Mouse (Mus musculus) limb, embryonic 14.5 days (tissue): ENCODE measurements around the gene Ddx23. TPM values are rescaled to one million over a fixed set of nuclear protein-coding genes. Genes with fewer than 3 reads are reported as not detected.

Experiments used
- ATAC-seq: fragments of 200-750 bp; cut with Nextera tagmentation; 2 replicates; pipeline ENCODE4 v1.8.0; 2017; ENCODE audit warnings: low read depth, moderate number of reproducible peaks, moderate TSS enrichment; ENCODE audit not compliant: low FRiP score
- DNase-seq: peaks from one replicate; pipeline ENCODE4 v3.0.0-alpha.2; 2015; ENCODE audit warnings: low spot score
- H3K27ac ChIP-seq: fragments of 300-500 bp; sonication (generic); replicated peaks from 2 replicates; pipeline ENCODE4 v1.5.1; 2014; ENCODE audit warnings: low read depth, mild to moderate bottlenecking, low read length, moderate library complexity, mixed read lengths
- H3K27me3 ChIP-seq: fragments of 300-500 bp; sonication (generic); 2 replicates; pipeline ENCODE4 v1.6.1; 2014; ENCODE audit warnings: low read length, mixed read lengths; ENCODE audit not compliant: control insufficient read depth, insufficient read depth
- H3K36me3 ChIP-seq: fragments of 300-500 bp; sonication (generic); 2 replicates; pipeline ENCODE4 v1.6.1; 2014; ENCODE audit warnings: mild to moderate bottlenecking, low read length, moderate library complexity, mixed read lengths; ENCODE audit not compliant: control insufficient read depth, insufficient read depth
- H3K4me1 ChIP-seq: fragments of 300-500 bp; sonication (generic); 2 replicates; pipeline ENCODE4 v1.6.1; 2014; ENCODE audit warnings: antibody characterized with exemption, low read length, mixed read lengths; ENCODE audit not compliant: control insufficient read depth, insufficient read depth
- H3K4me2 ChIP-seq: fragments of 300-500 bp; sonication (generic); replicated peaks from 2 replicates; pipeline ENCODE4 v1.6.1; 2014; ENCODE audit warnings: low read depth, mild to moderate bottlenecking, low read length, moderate library complexity; ENCODE audit not compliant: severe bottlenecking
- H3K4me3 ChIP-seq: fragments of 300-500 bp; sonication (generic); replicated peaks from 2 replicates; pipeline ENCODE4 v1.5.1; 2014; ENCODE audit warnings: low read length
- H3K9ac ChIP-seq: fragments of 300-500 bp; sonication (generic); 2 replicates; pipeline ENCODE4 v1.6.1; 2014; ENCODE audit warnings: mild to moderate bottlenecking, low read depth, low read length, moderate library complexity; ENCODE audit not compliant: severe bottlenecking
- H3K9me3 ChIP-seq: fragments of 300-500 bp; sonication (generic); 2 replicates; pipeline ENCODE4 v1.6.1; 2016; ENCODE audit warnings: low read length; ENCODE audit not compliant: control insufficient read depth
- POLR2A ChIP-seq: fragments of 200-500 bp; IDR thresholded peaks from 2 replicates; pipeline ENCODE4 v1.8.0; 2012; ENCODE audit warnings: inconsistent platforms, mild to moderate bottlenecking, moderate library complexity, borderline replicate concordance; ENCODE audit not compliant: insufficient read depth, insufficient read length; ENCODE audit errors: extremely low read depth
- WGBS: fragments of 180-500 bp; shearing (Covaris S2); extraction: QIAGEN DNeasy Blood & Tissue Kit; methylation state at CpG from one replicate; pipeline ENCODE4 v1.1.7; 2014; 5-methylcytosine and 5-hydroxymethylcytosine counted together
- polyA plus RNA-seq, 2 experiments: library from polyadenylated mRNA; depleted of rRNA in 1 of 2; stranded (reverse) in 1 of 2; unstranded in 1 of 2; fragments of >200 nt; fragmentation: Nextera tagmentation in 1 of 2; extraction: Ambion mirVana in 1 of 2; gene quantifications; 2 replicates each; pipeline versions ENCODE4 v1.2.1 to v1.2.3; 2012 to 2014

Ddx23 gene
- polyA plus RNA-seq, 2 experiments = 22.6 to 54.0 TPM

- peak; percentile 70 for DNase-seq
- Histone ChIP-seq H3K27me3 (no peaks in the 10 kb centered on the region), H3K36me3 (no peaks in the 10 kb centered on the region), H3K4me1 (peaks cover 11% of the 10 kb centered on the region; the same call in 1 of the 2 replicates), H3K9me3 (no peaks in the 10 kb centered on the region), H3K4me3 (0 out of 2 replicates have a peak overlapping the region, but pooled peaks have one; percentile 0), H3K4me2 (peak overlapping the region; percentile 30), H3K27ac (no peak overlapping the region), H3K9ac (no peak overlapping the region)
- no peak for TF ChIP-seq POLR2A
- peak; percentile 71; the same call in 1 of the 2 replicates for ATAC-seq
- WGBS = under 1% methylated on average over 12 of the region's 12 CpGs
Observed at GRCm38 (mm10) chr15:98617176-98617537, 45.5 kb downstream of the Ddx23 start.

DNA sequence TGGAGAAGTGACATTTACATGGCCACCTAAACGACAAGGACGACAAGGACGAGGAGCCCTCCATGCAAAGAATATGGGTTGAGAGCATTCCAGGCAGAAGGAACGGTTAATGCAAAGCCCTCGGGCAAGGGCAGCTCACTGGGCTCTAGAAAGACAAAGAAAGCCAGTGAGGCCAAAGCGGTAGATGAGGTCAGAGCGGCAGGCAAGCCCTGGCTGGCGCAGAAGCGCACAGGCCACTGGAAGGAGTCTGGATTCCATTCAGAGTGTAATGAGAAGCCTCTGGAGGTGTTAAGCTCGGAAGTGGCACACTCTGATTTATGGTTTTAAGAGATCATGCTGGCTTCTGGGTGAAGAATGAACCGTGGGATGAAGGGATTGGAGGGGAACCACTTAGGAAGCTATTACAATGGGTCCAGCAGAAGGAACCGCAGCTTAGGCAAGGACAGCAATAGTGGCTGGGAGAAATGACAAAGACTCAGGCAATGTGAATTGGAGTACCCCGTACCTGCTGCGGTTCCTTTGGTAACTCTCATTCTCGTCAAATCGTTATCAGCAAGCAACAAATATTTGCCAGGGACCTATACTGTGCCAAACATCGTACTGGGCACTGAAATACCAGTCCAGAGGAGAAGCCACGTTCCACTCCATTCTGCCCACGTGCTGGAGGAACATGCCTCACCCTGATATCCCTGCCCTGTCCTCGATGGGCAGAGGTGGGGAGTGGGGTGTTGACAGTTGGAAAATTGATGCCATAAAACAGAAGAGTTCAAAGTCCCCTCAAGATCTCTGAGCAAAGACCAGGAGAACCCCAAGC, 46.1 kb downstream of the Ddx23 start:
- WGBS = 23% methylated on average over 20 of the region's 20 CpGs
- no peaks in the 10 kb centered on the region for H3K36me3 ChIP-seq
- no peak overlapping the region for H3K9ac ChIP-seq
- H3K9me3 ChIP-seq = no peaks in the 10 kb centered on the region
- no peak for TF ChIP-seq POLR2A
- H3K27me3 ChIP-seq = no peaks in the 10 kb centered on the region
- H3K27ac ChIP-seq = no peak overlapping the region
- H3K4me3 ChIP-seq = 0 out of 2 replicates have a peak overlapping the region, but pooled peaks have one; percentile 0
- DNase-seq = no peak
- no peak for ATAC-seq
- peak overlapping the region; percentile 30 for H3K4me2 ChIP-seq
- peaks cover 11% of the 10 kb centered on the region; the same call in 1 of the 2 replicates for H3K4me1 ChIP-seq

DNA sequence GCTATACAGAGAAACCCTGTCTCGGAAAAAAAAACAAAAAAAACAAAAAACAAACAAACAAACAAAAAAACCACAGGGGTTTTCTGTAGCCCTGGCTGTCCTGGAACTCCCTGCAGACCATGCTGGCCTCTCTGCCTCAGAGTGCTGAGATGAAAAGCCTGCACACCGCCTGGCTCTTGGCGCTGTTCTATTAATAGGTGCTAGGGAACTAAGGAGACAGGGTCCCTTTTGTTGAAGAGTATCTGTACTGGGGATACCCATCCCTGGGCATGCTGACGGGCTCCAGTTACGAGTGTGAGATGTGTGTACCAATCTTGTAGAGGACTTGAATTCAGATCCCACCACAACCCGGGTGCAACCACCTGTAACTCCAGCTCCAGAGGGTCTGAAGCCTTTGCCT, 46.9 kb downstream of the Ddx23 start:
- peaks cover 11% of the 10 kb centered on the region; the same call in 1 of the 2 replicates for H3K4me1 ChIP-seq
- ATAC-seq (no peak), DNase-seq (no peak)
- H3K27ac ChIP-seq = no peak overlapping the region
- H3K27me3 ChIP-seq = no peaks in the 10 kb centered on the region
- H3K9me3 ChIP-seq = no peaks in the 10 kb centered on the region
- 67% methylated on average over 6 of the region's 6 CpGs for WGBS
- TF ChIP-seq POLR2A = no peak
- no peak overlapping the region for H3K4me2 ChIP-seq
- H3K4me3 ChIP-seq = no peak overlapping the region
- H3K9ac ChIP-seq = no peak overlapping the region
- H3K36me3 ChIP-seq = no peaks in the 10 kb centered on the region

DNA sequence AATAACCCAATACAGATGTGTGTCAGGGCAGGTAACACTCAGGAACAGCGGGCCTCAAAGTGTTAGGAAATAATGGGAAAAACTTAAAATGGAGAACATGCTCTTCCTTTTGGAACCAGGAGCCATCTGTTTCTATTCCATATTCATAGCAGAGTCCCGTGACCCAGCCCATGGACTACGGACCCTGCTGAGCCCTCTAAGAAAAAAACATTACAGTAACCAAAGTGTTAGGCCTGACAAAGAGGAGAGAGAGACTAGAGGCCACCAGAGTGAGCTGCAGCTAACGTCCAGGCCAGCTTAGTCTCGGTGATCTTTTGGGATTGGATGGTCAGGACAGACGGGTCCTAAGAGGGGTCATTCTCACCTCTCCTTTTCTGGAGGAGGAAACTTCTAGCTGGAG, 47.7 kb downstream of the Ddx23 start:
- Histone ChIP-seq H3K4me3 (no peak overlapping the region), H3K27me3 (no peaks in the 10 kb centered on the region), H3K4me1 (peaks cover 11% of the 10 kb centered on the region; the same call in 1 of the 2 replicates), H3K36me3 (no peaks in the 10 kb centered on the region), H3K4me2 (no peak overlapping the region), H3K9me3 (no peaks in the 10 kb centered on the region), H3K9ac (no peak overlapping the region), H3K27ac (no peak overlapping the region)
- no peak for TF ChIP-seq POLR2A
- WGBS = 33% methylated on average over 6 of the region's 6 CpGs
- ATAC-seq (no peak), DNase-seq (no peak)

- 0 out of 2 replicates have a peak overlapping the region, but pooled peaks have one; percentile 28 for H3K27ac ChIP-seq
- H3K4me1 ChIP-seq = peaks cover 11% of the 10 kb centered on the region; the same call in 1 of the 2 replicates
- ATAC-seq (peak; percentile 44; the same call in 1 of the 2 replicates), DNase-seq (peak; percentile 68)
- 28% methylated on average over 9 of the region's 9 CpGs for WGBS
- H3K9ac ChIP-seq = no peak overlapping the region
- H3K36me3 ChIP-seq = no peaks in the 10 kb centered on the region
- H3K4me3 ChIP-seq = no peak overlapping the region
- TF ChIP-seq POLR2A = no peak
- no peaks in the 10 kb centered on the region for H3K27me3 ChIP-seq
- H3K4me2 ChIP-seq = no peak overlapping the region
- no peaks in the 10 kb centered on the region for H3K9me3 ChIP-seq
Observed at GRCm38 (mm10) chr15:98614551-98614950, 48.1 kb downstream of the Ddx23 start.
